Mouse (Mus musculus): Measurements from ENCODE around the gene Tubb5.

- TF ChIP-seq POLR2A (IDR thresholded peaks at IDR 0.05; ENCODE audit: low read depth, low read length) (no peak), CTCF (conservative IDR thresholded peaks at IDR 0.05; ENCODE audit: insufficient read depth, insufficient read length, low read depth, low read length) (no peak)
Measured at GRCm38 (mm10) chr17:35816686-35817085, 21.4 kb downstream of the Tubb5 start.
